Comparison of ENCODE assay signal across 8 mouse cellular contexts in the genomic region with DNA sequence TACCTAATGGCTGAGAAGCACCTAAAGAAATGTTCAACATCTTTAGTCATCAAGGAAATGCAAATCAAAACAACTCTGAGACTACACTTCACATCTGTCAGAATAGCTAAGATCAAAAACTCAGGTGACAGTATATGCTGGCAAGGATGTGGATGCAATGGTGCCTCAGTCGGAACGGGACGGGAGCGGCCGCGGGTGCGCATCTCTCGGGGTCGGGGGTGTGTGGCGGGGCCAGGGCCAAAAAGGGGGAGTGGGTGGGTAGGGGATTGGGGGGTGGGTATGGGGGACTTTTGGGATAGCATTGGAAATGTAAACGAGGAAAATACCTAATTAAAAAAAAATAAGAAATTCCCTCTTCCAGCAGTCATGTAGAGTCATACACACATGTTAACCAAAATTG.
A peak's percentile ranks its signal among the peaks of the same experiment; 100 is the strongest.
DNase-seq lines count a peak whose midpoint lies in the region; ATAC-seq and TF ChIP-seq lines count a peak whose summit lies in the region.
"Not testable (repeated sequence)": the region's sequence is repeated elsewhere in the genome, so short reads cannot be mapped to it uniquely, and the experiment has no call there.

No protein-coding gene starts in this region.

- not testable (repeated sequence) for TF ChIP-seq POLR2A in brain, embryonic 14.5 days (IDR thresholded peaks at IDR 0.05; ENCODE audit: borderline replicate concordance, extremely low read depth, insufficient read depth, insufficient read length, poor library complexity, severe bottlenecking)

- not testable (repeated sequence) for H3K27ac ChIP-seq in embryonic facial prominence, embryonic 14.5 days (replicated peaks; ENCODE audit: low read depth, low read length); heart, embryonic 11.5 days (ENCODE audit: low read depth, low read length); kidney, embryonic 15.5 days; liver, embryonic 12.5 days; stomach, embryonic 16.5 days (ENCODE audit: low read length)

- H3K4me1 ChIP-seq in embryonic facial prominence, embryonic 14.5 days (ENCODE audit: control insufficient read depth, insufficient read depth, low read length); heart, embryonic 11.5 days (ENCODE audit: control insufficient read depth, insufficient read depth, low read length); kidney, embryonic 15.5 days; liver, embryonic 12.5 days; stomach, embryonic 16.5 days (ENCODE audit: control insufficient read depth, insufficient read depth, low read length): not testable (repeated sequence)

- not testable (repeated sequence) for H3K4me3 ChIP-seq in embryonic facial prominence, embryonic 14.5 days (ENCODE audit: low read depth, low read length); heart, embryonic 11.5 days (ENCODE audit: low read depth, low read length); kidney, embryonic 15.5 days (replicated peaks); liver, embryonic 12.5 days; stomach, embryonic 16.5 days (replicated peaks; ENCODE audit: low read length)

- WGBS in embryonic facial prominence, embryonic 14.5 days: 79% methylated on average over 11 of the region's 11 CpGs
- WGBS in heart, embryonic 11.5 days (ENCODE audit: insufficient replicate concordance): 72% methylated on average over 11 of the region's 11 CpGs
- 57% methylated on average over 11 of the region's 11 CpGs for WGBS in kidney, embryonic 15.5 days
- 40% methylated on average over 11 of the region's 11 CpGs for WGBS in liver, embryonic 12.5 days (ENCODE audit: insufficient replicate concordance)
- 72% methylated on average over 11 of the region's 11 CpGs for WGBS in stomach, embryonic 16.5 days

- H3K36me3 ChIP-seq in embryonic facial prominence, embryonic 14.5 days (ENCODE audit: control insufficient read depth, insufficient read depth, low read length); heart, embryonic 11.5 days (ENCODE audit: control insufficient read depth, insufficient read depth, low read length); kidney, embryonic 15.5 days; liver, embryonic 12.5 days; stomach, embryonic 16.5 days (ENCODE audit: control insufficient read depth, insufficient read depth, low read length): not testable (repeated sequence)

- not testable (repeated sequence) for H3K27me3 ChIP-seq in embryonic facial prominence, embryonic 14.5 days (replicated peaks; ENCODE audit: control insufficient read depth, insufficient read depth, low read length); heart, embryonic 11.5 days (ENCODE audit: control insufficient read depth, insufficient read depth, low read length); kidney, embryonic 15.5 days; liver, embryonic 12.5 days (replicated peaks); stomach, embryonic 16.5 days (ENCODE audit: control insufficient read depth, insufficient read depth, low read length)

- H3K4me2 ChIP-seq in embryonic facial prominence, embryonic 14.5 days (ENCODE audit: low read depth, low read length); heart, embryonic 11.5 days; kidney, embryonic 15.5 days; liver, embryonic 12.5 days; stomach, embryonic 16.5 days (ENCODE audit: low read depth, low read length): not testable (repeated sequence)

- H3K9me3 ChIP-seq in embryonic facial prominence, embryonic 14.5 days (ENCODE audit: control insufficient read depth, low read length); heart, embryonic 11.5 days (replicated peaks; ENCODE audit: control insufficient read depth, low read length); kidney, embryonic 15.5 days (replicated peaks); liver, embryonic 12.5 days (replicated peaks); stomach, embryonic 16.5 days (replicated peaks; ENCODE audit: control insufficient read depth, low read length): not testable (repeated sequence)

- peak; percentile 57; the same call in 1 of the 2 replicates for ATAC-seq in embryonic facial prominence, embryonic 14.5 days (ENCODE audit: low read depth)
- peak; percentile 89 for ATAC-seq in heart, embryonic 11.5 days (replicated peaks; ENCODE audit: insufficient number of reproducible peaks, low FRiP score, low TSS enrichment)
- peak; percentile 85 for ATAC-seq in kidney, embryonic 15.5 days (replicated peaks; ENCODE audit: low FRiP score)
- ATAC-seq in liver, embryonic 12.5 days: peak; percentile 88
- ATAC-seq in stomach, embryonic 16.5 days (ENCODE audit: insufficient read depth, low FRiP score): peak; percentile 76; the same call in 1 of the 2 replicates

- DNase-seq in CD8-positive naive resting alpha-beta T cell, adult 2 months (ENCODE audit: low read depth in 2 of 2, low spot score in 2 of 2): peak; percentile 68 to 93
- peak; percentile 75 for DNase-seq in brain, embryonic 14.5 days (ENCODE audit: low read depth)
- peak; percentile 84 for DNase-seq in embryonic facial prominence, embryonic 14.5 days (ENCODE audit: low spot score)
- peak; percentile 25 to 63 for DNase-seq in natural killer cell, adult 2 months (ENCODE audit: low spot score in 2 of 2)

- not testable (repeated sequence) for H3K9ac ChIP-seq in embryonic facial prominence, embryonic 14.5 days (ENCODE audit: low read depth, low read length); heart, embryonic 11.5 days (ENCODE audit: low read depth, low read length); kidney, embryonic 15.5 days; liver, embryonic 12.5 days; stomach, embryonic 16.5 days (ENCODE audit: low read length)

- not testable (repeated sequence) for TF ChIP-seq CTCF in brain, embryonic 14.5 days (IDR thresholded peaks at IDR 0.05; ENCODE audit: borderline replicate concordance, extremely low read depth, insufficient read depth, insufficient read length)
